Mouse (Mus musculus): ENCODE measurements around the gene Actb.

Gene Actb

GRCm38 (mm10) chr5:142879318-142880175 is 27.0 kb downstream of the Actb start:
- DNase-seq (ENCODE audit: low read depth, low spot score), result peak; percentile 91

GRCm38 (mm10) chr5:142878570-142878969 is 28.0 kb downstream of the Actb start:
- no peak for DNase-seq (ENCODE audit: low read depth, low spot score)

GRCm38 (mm10) chr5:142877337-142878280 is 28.9 kb downstream of the Actb start:
- peak; percentile 92 for DNase-seq (ENCODE audit: low read depth, low spot score)

- DNase-seq (ENCODE audit: low read depth, low spot score), result no peak
These were observed 29.7 kb downstream of the Actb start for GRCm38 (mm10) chr5:142876896-142877295.

- DNase-seq (ENCODE audit: low read depth, low spot score), result no peak
These were observed 31.0 kb downstream of the Actb start for GRCm38 (mm10) chr5:142875513-142875905.

- no peak for DNase-seq (ENCODE audit: low read depth, low spot score)
These were observed 31.6 kb downstream of the Actb start for GRCm38 (mm10) chr5:142874791-142875512.

GRCm38 (mm10) chr5:142873718-142874117 is 32.8 kb downstream of the Actb start:
- DNase-seq (ENCODE audit: low read depth, low spot score), result peak; percentile 64

GRCm38 (mm10) chr5:142871765-142872164 is 34.8 kb downstream of the Actb start:
- peak; percentile 67 for DNase-seq (ENCODE audit: low read depth, low spot score)

- DNase-seq (ENCODE audit: low read depth, low spot score), result no peak
These were observed 37.1 kb downstream of the Actb start for GRCm38 (mm10) chr5:142869463-142869862.

GRCm38 (mm10) chr5:142857763-142858229 is 48.8 kb downstream of the Actb start:
- DNase-seq (ENCODE audit: low read depth, low spot score), result no peak

GRCm38 (mm10) chr5:142856408-142856807 is 50.1 kb downstream of the Actb start:
- peak; percentile 71 for DNase-seq (ENCODE audit: low read depth, low spot score)

- DNase-seq (ENCODE audit: low read depth, low spot score), result peak; percentile 94
These were observed 51.7 kb downstream of the Actb start for GRCm38 (mm10) chr5:142854877-142855276.

- peak; percentile 57 for DNase-seq (ENCODE audit: low read depth, low spot score)
These were observed 53.0 kb downstream of the Actb start for GRCm38 (mm10) chr5:142853585-142853984.

Data from ZHBTc4 (cell line).